Mouse (Mus musculus) liver, embryonic 12.5 days (tissue): ENCODE data around the gene Ttc19. TPM values are rescaled to one million over a fixed set of nuclear protein-coding genes. Genes with fewer than 3 reads are reported as not detected.

Source experiments
- ATAC-seq: fragments of 200-750 bp; cut with Nextera tagmentation; 2 replicates; pipeline ENCODE4 v1.8.0; 2017; ENCODE audit warnings: moderate number of reproducible peaks, mild to moderate bottlenecking, moderate library complexity
- H3K27ac ChIP-seq: fragments of 300-500 bp; sonication (generic); 2 replicates; pipeline ENCODE4 v1.5.1; 2016; ENCODE audit warnings: mild to moderate bottlenecking
- H3K27me3 ChIP-seq: fragments of 300-500 bp; sonication (generic); replicated peaks from 2 replicates; pipeline ENCODE4 v1.6.1; 2016; ENCODE audit warnings: mild to moderate bottlenecking, moderate library complexity
- H3K36me3 ChIP-seq: fragments of 300-500 bp; sonication (generic); 2 replicates; pipeline ENCODE4 v1.6.1; 2016; ENCODE audit warnings: mild to moderate bottlenecking, moderate library complexity
- H3K4me1 ChIP-seq: fragments of 300-500 bp; sonication (generic); 2 replicates; pipeline ENCODE4 v1.6.1; 2016
- H3K4me2 ChIP-seq: fragments of 300-500 bp; sonication (generic); 2 replicates; pipeline ENCODE4 v1.6.1; 2016; ENCODE audit warnings: mild to moderate bottlenecking, moderate library complexity
- H3K4me3 ChIP-seq: fragments of 300-500 bp; sonication (generic); 2 replicates; pipeline ENCODE4 v1.5.1; 2016; ENCODE audit warnings: mild to moderate bottlenecking, moderate library complexity
- H3K9ac ChIP-seq: fragments of 300-500 bp; sonication (generic); 2 replicates; pipeline ENCODE4 v1.6.1; 2016; ENCODE audit warnings: mild to moderate bottlenecking, moderate library complexity
- H3K9me3 ChIP-seq: fragments of 300-500 bp; sonication (generic); replicated peaks from 2 replicates; pipeline ENCODE4 v1.6.1; 2016; ENCODE audit warnings: mild to moderate bottlenecking, moderate library complexity
- WGBS: fragments of 180-500 bp; shearing (Covaris S2); methylation state at CpG from one replicate; pipeline ENCODE4 v1.1.7; 2016; ENCODE audit not compliant: insufficient replicate concordance; 5-methylcytosine and 5-hydroxymethylcytosine counted together
- polyA plus RNA-seq: library from polyadenylated mRNA; unstranded; fragments of >200 nt; fragmentation: Nextera tagmentation; extraction: Ambion mirVana; gene quantifications from 2 replicates; pipeline ENCODE4 v1.2.1, GENCODE M21; 2016

Ttc19 gene
- 8.5 and 8.7 TPM in 2 replicates for polyA plus RNA-seq

DNA sequence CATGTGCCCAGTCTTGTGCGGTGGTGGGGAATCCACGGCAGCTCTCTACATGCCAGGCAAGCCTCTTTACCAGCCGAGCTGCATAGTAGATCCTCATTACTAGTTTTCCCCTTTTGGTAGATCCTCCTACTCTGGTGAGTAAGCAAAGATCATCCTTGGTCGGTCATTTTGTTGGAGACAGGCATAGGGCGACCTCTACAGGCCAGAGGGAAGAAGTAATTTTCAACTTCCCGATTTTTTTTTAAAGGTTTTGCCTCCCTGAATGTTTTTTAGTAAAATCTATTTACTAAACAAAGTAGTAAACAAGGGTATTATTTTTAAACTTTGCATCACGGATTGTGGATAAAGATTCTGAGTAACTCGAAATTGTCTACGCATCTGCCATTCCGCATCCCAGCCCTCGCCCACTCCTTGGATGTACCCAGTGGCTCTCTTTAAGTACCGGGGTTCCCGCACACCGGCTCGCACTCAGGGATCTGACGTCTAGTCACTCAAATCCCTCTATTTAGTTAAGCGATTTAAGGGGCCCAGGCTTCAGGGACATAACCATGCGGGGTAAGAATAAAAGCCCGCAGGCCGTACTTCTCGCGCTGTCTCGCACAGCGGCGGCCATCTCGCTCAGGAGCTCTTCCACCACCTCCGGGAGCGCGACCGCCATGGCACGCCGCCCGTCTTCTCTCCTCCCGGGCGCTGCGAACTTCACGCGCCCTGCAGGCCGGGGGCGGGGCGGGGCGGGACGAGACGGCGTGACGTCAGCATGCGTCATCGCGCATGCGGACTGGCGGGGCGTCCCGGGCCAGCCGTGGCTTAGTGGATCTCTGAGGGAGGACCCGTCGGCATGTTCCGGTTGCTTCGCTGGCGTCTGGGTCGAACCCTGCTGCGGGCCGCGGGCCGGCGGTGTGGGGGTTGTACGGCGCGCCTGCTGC is at the start of gene Ttc19, which contains the start of gene Zswim7:
TSS of gene Ttc19 (plus strand) at position 799 of the 926 bp plus-strand sequence.
TSS of gene Zswim7 (minus strand) at position 701 of the 926 bp plus-strand sequence.
- ATAC-seq = peak; percentile 95
- Histone ChIP-seq H3K4me3 (peak within 1 kb of the TSS; percentile 88), H3K27ac (peak within 1 kb of the TSS; percentile 91), H3K9ac (peak within 1 kb of the TSS; percentile 82), H3K4me2 (peak within 1 kb of the TSS; percentile 91), H3K36me3 (peaks cover 19% of the 10 kb centered on the region), H3K9me3 (no peaks in the 10 kb centered on the region), H3K27me3 (no peaks in the 10 kb centered on the region), H3K4me1 (peaks cover 22% of the 10 kb centered on the region)
- under 1% methylated on average over 67 of the region's 68 CpGs for WGBS

DNA sequence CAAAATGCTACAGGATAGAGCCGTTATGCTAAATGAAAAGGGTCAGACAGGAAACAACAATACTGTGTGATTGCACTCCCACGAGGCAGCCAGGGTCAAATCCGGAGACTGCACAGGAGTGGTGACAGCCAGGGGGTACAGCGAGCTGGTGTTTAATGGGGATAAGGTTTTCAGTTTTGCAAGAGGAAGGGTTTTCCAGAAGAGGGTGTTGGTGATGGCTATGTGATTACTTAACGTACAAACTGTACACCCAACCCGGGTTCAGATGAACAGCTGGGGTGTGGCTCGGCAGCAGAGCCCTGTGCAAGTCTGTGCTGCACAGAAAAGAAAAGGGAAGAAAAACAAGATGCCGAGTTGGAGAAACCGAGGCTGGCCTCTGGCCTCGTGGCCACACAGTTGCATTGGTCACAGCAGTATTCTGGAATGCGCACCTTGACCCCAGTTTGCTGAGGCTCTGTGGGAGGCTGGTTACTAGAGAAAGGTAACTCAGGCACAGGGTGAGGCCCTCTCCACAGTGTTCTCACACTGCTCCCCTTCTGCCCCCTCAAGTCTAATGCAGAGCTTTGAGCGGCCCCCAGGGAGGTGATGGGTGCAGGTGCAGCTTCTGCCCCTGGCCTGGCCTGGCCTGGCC is 40.5 kb upstream of the Ttc19 start:
- no peak overlapping the region for H3K4me2 ChIP-seq
- 0 out of 2 replicates have a peak, but pooled peaks cover 4% of the 10 kb centered on the region for H3K9me3 ChIP-seq
- H3K9ac ChIP-seq = no peak overlapping the region
- H3K27me3 ChIP-seq = peaks cover 37% of the 10 kb centered on the region
- ATAC-seq = no peak
- H3K4me3 ChIP-seq = no peak overlapping the region
- no peaks in the 10 kb centered on the region for H3K36me3 ChIP-seq
- 57% methylated on average over 12 of the region's 12 CpGs for WGBS
- no peak overlapping the region for H3K27ac ChIP-seq
- 0 out of 2 replicates have a peak, but pooled peaks cover 4% of the 10 kb centered on the region for H3K4me1 ChIP-seq

DNA sequence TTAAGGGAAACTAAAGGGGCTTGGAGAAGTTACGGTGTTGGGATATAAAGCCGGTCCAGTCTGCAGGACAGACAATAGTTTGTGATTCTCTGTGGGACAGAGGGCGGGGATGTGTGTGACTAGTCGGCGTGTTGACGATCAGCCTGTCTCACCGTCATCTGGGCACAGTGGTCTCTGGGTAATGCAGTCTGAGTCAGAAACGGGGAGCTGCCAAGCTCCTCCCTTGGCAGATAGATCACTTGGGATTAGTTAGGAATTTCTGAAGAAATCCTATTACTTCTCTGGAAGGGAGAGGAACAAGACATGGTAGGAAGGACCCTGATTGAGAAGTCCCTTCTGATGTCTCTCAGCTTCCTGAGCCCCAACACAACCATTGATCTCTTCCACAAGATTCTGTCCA is 37.4 kb upstream of the Ttc19 start:
- H3K36me3 ChIP-seq = no peaks in the 10 kb centered on the region
- H3K27ac ChIP-seq = no peak overlapping the region
- ATAC-seq = no peak
- H3K4me2 ChIP-seq = no peak overlapping the region
- peaks cover 40% of the 10 kb centered on the region for H3K27me3 ChIP-seq
- 75% methylated on average over 8 of the region's 8 CpGs for WGBS
- peaks cover 13% of the 10 kb centered on the region for H3K4me1 ChIP-seq
- H3K9me3 ChIP-seq = 0 out of 2 replicates have a peak, but pooled peaks cover 4% of the 10 kb centered on the region
- H3K4me3 ChIP-seq = no peak overlapping the region
- no peak overlapping the region for H3K9ac ChIP-seq

DNA sequence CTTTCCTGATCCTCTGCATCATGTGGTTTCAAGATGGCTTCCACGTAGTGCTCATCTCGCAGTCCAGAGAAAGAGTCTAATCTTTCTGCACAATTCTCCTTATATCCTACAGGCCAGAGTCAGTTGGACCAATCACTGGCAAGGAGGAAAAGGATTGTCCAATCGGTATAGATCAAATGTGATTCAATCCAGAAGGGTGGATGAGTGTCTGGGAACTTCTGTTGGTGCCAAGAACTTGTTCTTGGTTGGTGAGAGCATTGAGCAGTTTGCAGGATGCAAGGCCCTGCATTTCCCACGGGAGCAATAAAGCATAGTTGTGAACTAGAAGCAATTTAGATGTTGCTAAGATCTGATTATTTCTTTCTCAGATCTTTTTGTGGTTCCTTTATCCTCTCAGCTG is 36.8 kb upstream of the Ttc19 start:
- H3K27ac ChIP-seq = no peak overlapping the region
- H3K4me3 ChIP-seq = no peak overlapping the region
- H3K4me2 ChIP-seq = no peak overlapping the region
- peaks cover 19% of the 10 kb centered on the region for H3K4me1 ChIP-seq
- 69% methylated on average over 4 of the region's 4 CpGs for WGBS
- H3K9ac ChIP-seq = no peak overlapping the region
- peaks cover 45% of the 10 kb centered on the region for H3K27me3 ChIP-seq
- no peaks in the 10 kb centered on the region for H3K36me3 ChIP-seq
- 0 out of 2 replicates have a peak, but pooled peaks cover 4% of the 10 kb centered on the region for H3K9me3 ChIP-seq
- ATAC-seq = no peak

DNA sequence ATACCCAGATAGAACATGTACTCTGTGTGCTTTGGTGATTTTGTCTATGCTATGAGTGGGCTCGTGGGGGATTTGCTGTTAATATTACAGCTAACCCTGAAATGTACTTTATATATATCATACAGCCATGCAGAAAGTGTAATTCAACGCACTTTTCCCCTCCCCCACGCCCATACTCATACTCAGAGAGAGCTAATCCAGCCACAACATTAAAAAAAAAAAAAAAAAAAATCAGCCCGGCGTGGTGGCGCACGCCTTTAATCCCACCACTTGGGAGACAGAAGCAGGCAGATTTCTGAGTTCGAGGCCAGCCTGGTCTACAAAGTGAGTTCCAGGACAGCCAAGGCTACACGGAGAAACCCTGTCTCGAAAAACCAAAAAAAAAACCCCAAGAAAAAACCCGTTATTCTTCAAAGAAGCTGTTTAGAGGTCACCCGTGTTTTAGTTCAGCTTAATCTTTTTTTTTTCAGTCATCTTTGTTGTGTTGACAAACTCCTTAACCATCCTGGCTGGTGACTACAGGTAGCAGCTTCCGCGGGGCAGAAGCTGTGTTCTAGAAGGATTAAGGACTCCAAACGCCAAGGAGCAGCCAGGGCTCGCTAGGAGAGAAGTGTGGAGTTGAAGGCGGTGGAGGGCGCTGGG is 33.4 kb upstream of the Ttc19 start:
- Histone ChIP-seq H3K27me3 (peaks cover 69% of the 10 kb centered on the region), H3K9me3 (0 out of 2 replicates have a peak, but pooled peaks cover 4% of the 10 kb centered on the region), H3K9ac (peak overlapping the region; percentile 40), H3K36me3 (no peaks in the 10 kb centered on the region), H3K4me1 (peaks cover 29% of the 10 kb centered on the region), H3K4me2 (peak overlapping the region; percentile 99), H3K27ac (no peak overlapping the region), H3K4me3 (peak overlapping the region; percentile 65)
- no peak for ATAC-seq
- 27% methylated on average over 18 of the region's 18 CpGs for WGBS

DNA sequence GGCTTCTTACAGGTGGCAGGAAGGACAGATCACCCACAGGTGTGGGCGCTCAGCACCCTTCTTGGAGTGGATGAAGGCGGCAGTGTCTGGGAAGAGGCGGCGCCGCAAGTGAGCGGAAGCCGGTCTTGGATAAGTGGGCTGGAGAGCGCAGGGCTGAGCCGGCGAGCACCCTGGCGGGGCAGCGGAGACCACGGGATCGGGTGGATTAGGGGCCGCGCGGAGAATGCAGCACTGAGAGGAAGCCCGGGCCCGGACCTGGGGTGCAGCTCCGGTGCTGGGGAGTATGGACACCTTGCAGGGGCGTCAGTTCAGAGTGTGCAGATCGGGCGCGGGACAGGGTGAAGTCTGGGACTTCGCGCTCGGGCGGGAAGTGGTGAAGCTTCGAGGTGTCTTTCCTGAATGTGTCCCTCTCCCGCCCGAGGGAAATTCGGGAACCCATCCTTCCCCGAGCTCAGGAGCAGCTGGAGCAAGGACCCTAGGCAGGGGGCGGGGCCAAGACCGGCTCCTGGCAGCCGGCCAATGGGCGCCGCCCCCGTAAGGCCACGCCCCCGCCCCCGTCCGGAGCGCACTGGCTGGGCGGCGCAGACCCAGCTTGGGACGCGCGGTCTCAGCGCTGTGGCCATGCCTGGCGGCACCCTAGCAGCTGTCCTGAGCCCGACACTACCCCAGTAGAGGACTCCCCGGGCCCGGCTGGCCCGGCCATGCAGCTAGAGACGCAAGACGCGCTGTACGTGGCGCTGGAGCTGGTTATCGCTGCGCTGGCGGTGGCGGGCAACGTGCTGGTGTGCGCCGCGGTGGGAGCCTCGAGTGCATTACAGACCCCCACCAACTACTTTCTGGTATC is 32.6 kb upstream of the Ttc19 start, which contains the start of gene Adora2b:
TSS of gene Adora2b (plus strand) at position 584 of the 844 bp plus-strand sequence.
- Histone ChIP-seq H3K4me3 (peak within 1 kb of the TSS; percentile 65), H3K27me3 (peaks cover 77% of the 10 kb centered on the region), H3K4me1 (peaks cover 29% of the 10 kb centered on the region), H3K9me3 (0 out of 2 replicates have a peak, but pooled peaks cover 4% of the 10 kb centered on the region), H3K36me3 (no peaks in the 10 kb centered on the region), H3K27ac (no peak within 1 kb of the TSS), H3K4me2 (peak within 1 kb of the TSS; percentile 99), H3K9ac (peak within 1 kb of the TSS; percentile 40)
- ATAC-seq = peak; percentile 84
- under 1% methylated on average over 69 of the region's 69 CpGs for WGBS

DNA sequence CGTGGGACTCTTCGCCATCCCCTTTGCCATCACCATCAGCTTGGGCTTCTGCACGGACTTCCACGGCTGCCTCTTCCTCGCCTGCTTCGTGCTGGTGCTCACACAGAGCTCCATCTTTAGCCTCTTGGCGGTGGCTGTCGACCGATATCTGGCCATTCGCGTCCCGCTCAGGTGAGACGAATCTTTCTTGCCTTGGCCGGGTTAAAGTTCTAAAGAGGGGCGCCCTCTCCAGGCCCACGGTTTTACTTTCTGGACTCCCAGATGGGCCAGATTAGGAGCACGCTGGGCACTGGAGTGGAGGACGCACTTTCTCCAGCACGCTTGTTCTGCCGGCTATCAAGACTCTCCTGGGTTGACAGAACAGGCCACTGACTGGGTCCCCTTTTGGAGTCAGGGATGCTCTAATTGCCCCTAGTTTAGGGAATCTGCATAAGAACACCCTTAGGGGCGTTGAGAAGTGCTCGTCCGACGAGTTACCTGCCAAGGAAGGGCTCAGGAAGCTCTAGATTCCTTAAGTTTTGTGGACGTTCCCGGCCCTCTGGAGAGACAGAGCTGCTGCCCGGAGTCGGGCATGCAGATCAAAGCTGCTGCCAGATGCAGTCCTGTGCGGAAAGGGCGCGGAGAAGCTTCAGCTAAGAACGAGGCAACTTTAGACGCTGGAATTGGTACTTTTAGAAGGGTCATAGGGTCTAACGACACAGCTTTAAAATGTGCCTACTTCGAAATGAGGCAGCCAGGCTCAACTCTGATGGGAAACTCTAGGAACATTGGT is 31.8 kb upstream of the Ttc19 start:
- H3K4me2 ChIP-seq = peak overlapping the region; percentile 99
- 0 out of 2 replicates have a peak, but pooled peaks cover 4% of the 10 kb centered on the region for H3K9me3 ChIP-seq
- WGBS = 8% methylated on average over 35 of the region's 35 CpGs
- H3K27ac ChIP-seq = no peak overlapping the region
- H3K27me3 ChIP-seq = peaks cover 82% of the 10 kb centered on the region
- peak overlapping the region; percentile 40 for H3K9ac ChIP-seq
- peaks cover 29% of the 10 kb centered on the region for H3K4me1 ChIP-seq
- H3K4me3 ChIP-seq = peak overlapping the region; percentile 65
- H3K36me3 ChIP-seq = no peaks in the 10 kb centered on the region
- ATAC-seq = 0 out of 2 replicates have a peak, but pooled peaks have one; percentile 10

DNA sequence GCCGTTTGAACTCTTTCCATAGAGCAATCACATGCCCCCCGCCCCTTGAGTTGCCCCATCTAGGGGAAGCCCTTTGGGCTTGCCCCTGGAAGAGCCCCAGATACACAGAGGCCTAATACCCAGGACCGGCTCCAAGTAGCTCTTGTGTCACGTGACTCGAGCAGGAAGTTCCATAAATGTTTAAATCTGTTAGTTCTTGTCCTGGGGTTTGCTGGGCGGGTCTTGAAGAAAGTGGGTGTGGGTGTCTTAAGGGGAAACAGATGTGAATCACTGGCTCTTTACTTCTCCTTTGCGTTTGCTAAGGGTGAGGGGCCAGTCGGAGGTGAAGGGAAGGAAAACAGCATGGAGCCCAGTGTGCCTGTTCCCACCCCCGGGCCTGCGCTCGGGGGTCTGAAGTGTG is 30.2 kb upstream of the Ttc19 start:
- Histone ChIP-seq H3K4me3 (no peak overlapping the region), H3K4me1 (peaks cover 29% of the 10 kb centered on the region), H3K36me3 (no peaks in the 10 kb centered on the region), H3K27ac (no peak overlapping the region), H3K9ac (no peak overlapping the region), H3K4me2 (0 out of 2 replicates have a peak overlapping the region, but pooled peaks have one; percentile 18), H3K9me3 (no peaks in the 10 kb centered on the region), H3K27me3 (peaks cover 81% of the 10 kb centered on the region)
- no peak for ATAC-seq
- 27% methylated on average over 11 of the region's 11 CpGs for WGBS

DNA sequence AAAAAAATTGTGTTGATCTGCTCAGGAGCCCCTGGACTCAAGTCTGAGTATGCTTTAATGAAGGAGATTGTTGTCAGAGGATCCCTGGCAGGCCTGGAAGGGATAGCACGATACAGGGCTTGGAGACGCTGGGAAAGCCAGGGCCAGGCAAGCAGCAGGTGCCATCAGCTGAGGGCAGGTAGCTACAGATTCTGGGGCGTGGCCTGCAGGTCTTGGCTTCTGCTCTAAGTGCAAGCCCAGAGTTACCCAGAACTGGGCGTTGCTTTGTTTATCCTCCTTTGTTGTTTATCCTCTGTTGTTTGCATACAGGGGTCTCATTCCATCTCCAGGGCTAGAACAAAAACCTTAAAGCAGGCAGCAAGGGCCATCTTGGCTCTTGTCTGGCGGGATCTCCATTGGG is 27.9 kb upstream of the Ttc19 start:
- no peaks in the 10 kb centered on the region for H3K36me3 ChIP-seq
- ATAC-seq = no peak
- H3K4me3 ChIP-seq = no peak overlapping the region
- H3K9ac ChIP-seq = no peak overlapping the region
- 57% methylated on average over 5 of the region's 5 CpGs for WGBS
- peaks cover 24% of the 10 kb centered on the region for H3K4me1 ChIP-seq
- peaks cover 82% of the 10 kb centered on the region for H3K27me3 ChIP-seq
- H3K27ac ChIP-seq = no peak overlapping the region
- H3K9me3 ChIP-seq = no peaks in the 10 kb centered on the region
- H3K4me2 ChIP-seq = no peak overlapping the region

DNA sequence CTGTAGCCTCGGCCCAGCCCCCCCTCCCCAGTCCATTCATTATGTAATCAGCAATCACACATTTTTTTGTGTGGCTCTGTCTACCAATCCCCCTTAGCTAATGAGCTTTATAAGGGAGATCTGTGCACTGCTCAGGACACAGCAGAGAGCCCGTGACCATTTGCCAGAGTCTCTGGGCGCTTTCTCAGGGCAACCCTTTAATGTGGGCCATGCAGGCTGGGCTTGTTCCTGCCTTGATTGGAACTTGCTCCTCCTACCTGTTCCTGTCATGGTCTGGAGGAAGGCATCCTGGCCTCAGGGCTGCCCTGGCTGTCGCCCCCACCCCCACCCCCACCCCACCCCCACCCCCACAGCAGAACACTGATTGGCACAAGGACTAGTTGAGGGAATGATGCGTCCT is 22.1 kb upstream of the Ttc19 start:
- Histone ChIP-seq H3K4me2 (no peak overlapping the region), H3K4me3 (no peak overlapping the region), H3K27ac (no peak overlapping the region), H3K9me3 (no peaks in the 10 kb centered on the region), H3K27me3 (peaks cover 69% of the 10 kb centered on the region), H3K9ac (no peak overlapping the region), H3K4me1 (0 out of 2 replicates have a peak, but pooled peaks cover 3% of the 10 kb centered on the region), H3K36me3 (no peaks in the 10 kb centered on the region)
- WGBS = 44% methylated on average over 5 of the region's 5 CpGs
- ATAC-seq = no peak
